Mouse (Mus musculus): ENCODE data around the gene Gm6408.
"Not testable (repeated sequence)": the region's sequence is repeated elsewhere in the genome, so short reads cannot be mapped to it uniquely, and the experiment has no call there.

Gene Gm6408

GRCm38 (mm10) chr5:146481665-146482064 lies at the start of gene Gm6408:
Gene Gm6408, plus strand, starts transcription at chr5:146481965.
- DNase-seq (ENCODE audit: extremely low spot score, low read depth, low spot score) = not testable (repeated sequence)

GRCm38 (mm10) chr5:146432476-146432875 lies 49.3 kb upstream of the Gm6408 start:
- no peak for DNase-seq (ENCODE audit: extremely low spot score, low read depth, low spot score)

- DNase-seq (ENCODE audit: extremely low spot score, low read depth, low spot score) = no peak
Measured at GRCm38 (mm10) chr5:146435316-146435715, 46.4 kb upstream of the Gm6408 start.

- no peak for DNase-seq (ENCODE audit: extremely low spot score, low read depth, low spot score)
Measured at GRCm38 (mm10) chr5:146436796-146437195, 45.0 kb upstream of the Gm6408 start.

GRCm38 (mm10) chr5:146439152-146439781 lies 42.5 kb upstream of the Gm6408 start:
- no peak for DNase-seq (ENCODE audit: extremely low spot score, low read depth, low spot score)

- no peak for DNase-seq (ENCODE audit: extremely low spot score, low read depth, low spot score)
Measured at GRCm38 (mm10) chr5:146440273-146440672, 41.5 kb upstream of the Gm6408 start.

GRCm38 (mm10) chr5:146442767-146443166 lies 39.0 kb upstream of the Gm6408 start:
- DNase-seq (ENCODE audit: extremely low spot score, low read depth, low spot score) = no peak

- no peak for DNase-seq (ENCODE audit: extremely low spot score, low read depth, low spot score)
Measured at GRCm38 (mm10) chr5:146446633-146447032, 35.1 kb upstream of the Gm6408 start.

- no peak for DNase-seq (ENCODE audit: extremely low spot score, low read depth, low spot score)
Measured at GRCm38 (mm10) chr5:146451592-146452254, 30.0 kb upstream of the Gm6408 start.

- DNase-seq (ENCODE audit: extremely low spot score, low read depth, low spot score) = no peak
Measured at GRCm38 (mm10) chr5:146453556-146453955, 28.2 kb upstream of the Gm6408 start.

- DNase-seq (ENCODE audit: extremely low spot score, low read depth, low spot score) = no peak
Measured at GRCm38 (mm10) chr5:146461612-146462011, 20.2 kb upstream of the Gm6408 start.

- DNase-seq (ENCODE audit: extremely low spot score, low read depth, low spot score) = no peak
Measured at GRCm38 (mm10) chr5:146466663-146467062, 15.1 kb upstream of the Gm6408 start.

GRCm38 (mm10) chr5:146468311-146468710 lies 13.5 kb upstream of the Gm6408 start:
- no peak for DNase-seq (ENCODE audit: extremely low spot score, low read depth, low spot score)

GRCm38 (mm10) chr5:146470821-146471220 lies 10.9 kb upstream of the Gm6408 start:
- no peak for DNase-seq (ENCODE audit: extremely low spot score, low read depth, low spot score)

- no peak for DNase-seq (ENCODE audit: extremely low spot score, low read depth, low spot score)
Measured at GRCm38 (mm10) chr5:146471311-146471710, 10.5 kb upstream of the Gm6408 start.

- no peak for DNase-seq (ENCODE audit: extremely low spot score, low read depth, low spot score)
Measured at GRCm38 (mm10) chr5:146471821-146472220, 9.9 kb upstream of the Gm6408 start.

GRCm38 (mm10) chr5:146479564-146479963 lies 2.2 kb upstream of the Gm6408 start:
- DNase-seq (ENCODE audit: extremely low spot score, low read depth, low spot score) = not testable (repeated sequence)

- not testable (repeated sequence) for DNase-seq (ENCODE audit: extremely low spot score, low read depth, low spot score)
Measured at GRCm38 (mm10) chr5:146488959-146489358, 7.2 kb downstream of the Gm6408 start.

GRCm38 (mm10) chr5:146491063-146491462 lies 9.3 kb downstream of the Gm6408 start, which contains the start of gene Gm6370:
Gene Gm6370, plus strand, starts transcription at chr5:146491363.
- DNase-seq (ENCODE audit: extremely low spot score, low read depth, low spot score) = not testable (repeated sequence)

- not testable (repeated sequence) for DNase-seq (ENCODE audit: extremely low spot score, low read depth, low spot score)
Measured at GRCm38 (mm10) chr5:146502099-146502498, 20.3 kb downstream of the Gm6408 start, which contains the start of gene 4930449I24Rik. Gene 4930449I24Rik, plus strand, starts transcription at chr5:146502399.

GRCm38 (mm10) chr5:146513823-146514222 lies 32.1 kb downstream of the Gm6408 start, which contains the start of gene Gm3402:
Gene Gm3402, plus strand, starts transcription at chr5:146514123.
- not testable (repeated sequence) for DNase-seq (ENCODE audit: extremely low spot score, low read depth, low spot score)

GRCm38 (mm10) chr5:146525501-146525900 lies 43.7 kb downstream of the Gm6408 start, which contains the start of gene Gm3404:
Gene Gm3404, plus strand, starts transcription at chr5:146525801.
- not testable (repeated sequence) for DNase-seq (ENCODE audit: extremely low spot score, low read depth, low spot score)

Data from hindlimb bud, embryonic 11.5 days (tissue).